Mouse (Mus musculus) kidney, adult 2 months (tissue): Measurements from ENCODE around the gene Gdpd5. TPM values are rescaled to one million over a fixed set of nuclear protein-coding genes. Genes with fewer than 3 reads are reported as not detected.
A peak's percentile ranks its signal among the peaks of the same experiment; 100 is the strongest.

Experiments used
- DNase-seq: peaks from one replicate; pipeline ENCODE4 v3.0.0; 2021
- H3K27ac ChIP-seq: fragments of 200-500 bp; 2 replicates; pipeline ENCODE4 v1.5.1; 2012; ENCODE audit warnings: low read depth, low read length, control low read depth, inconsistent platforms; ENCODE audit not compliant: insufficient read depth
- H3K27me3 ChIP-seq: fragments of 200-500 bp; replicated peaks from 2 replicates; pipeline ENCODE4 v1.6.1; 2012; ENCODE audit warnings: mild to moderate bottlenecking, moderate library complexity, low read length, inconsistent platforms; ENCODE audit not compliant: control insufficient read depth, insufficient read depth
- H3K36me3 ChIP-seq: fragments of 200-500 bp; 2 replicates; pipeline ENCODE4 v1.6.1; 2012; ENCODE audit warnings: mild to moderate bottlenecking, moderate library complexity, low read length, inconsistent platforms; ENCODE audit not compliant: control insufficient read depth, insufficient read depth
- H3K4me1 ChIP-seq: fragments of 200-500 bp; 2 replicates; pipeline ENCODE4 v1.6.1; 2011; ENCODE audit warnings: low read length; ENCODE audit not compliant: control insufficient read depth, insufficient read depth
- H3K4me3 ChIP-seq: fragments of 200-500 bp; 2 replicates; pipeline ENCODE4 v1.5.1; 2011; ENCODE audit warnings: mild to moderate bottlenecking, low read depth, low read length, control low read depth; ENCODE audit not compliant: insufficient read depth
- CTCF ChIP-seq: fragments of 200-500 bp; conservative IDR thresholded peaks from 2 replicates; pipeline ENCODE4 v1.5.1; 2011; ENCODE audit warnings: low read depth, mild to moderate bottlenecking, control low read depth, low read length, moderate library complexity, mixed read lengths; ENCODE audit not compliant: insufficient read depth, insufficient read length
- POLR2A ChIP-seq: fragments of 200-500 bp; IDR thresholded peaks from one replicate; pipeline ENCODE4 v1.6.1; 2011; ENCODE audit warnings: low read depth, low read length, control low read depth
- WGBS: fragments of 180-500 bp; shearing (Covaris S2); methylation state at CpG from one replicate; pipeline ENCODE4 v1.1.7; 2018; 5-methylcytosine and 5-hydroxymethylcytosine counted together
- polyA plus RNA-seq: library from polyadenylated mRNA; depleted of rRNA; stranded (reverse); fragments of >200 nt; gene quantifications from 2 replicates; pipeline ENCODE4 v1.2.3, GENCODE M21; 2012

The Gdpd5 gene
- polyA plus RNA-seq, 1 experiment: 10.4 TPM

GRCm38 (mm10) chr7:99409441-99410222, 28.4 kb downstream of the Gdpd5 start:
- WGBS: 85% methylated on average over 8 of the region's 8 CpGs
- Histone ChIP-seq H3K27me3 (no peaks in the 10 kb centered on the region), H3K4me3 (no peak overlapping the region), H3K27ac (no peak overlapping the region), H3K4me1 (no peaks in the 10 kb centered on the region), H3K36me3 (no peaks in the 10 kb centered on the region)
- TF ChIP-seq POLR2A (no peak), CTCF (no peak)
- no peak for DNase-seq

- Histone ChIP-seq H3K27ac (no peak overlapping the region), H3K4me3 (no peak overlapping the region), H3K36me3 (no peaks in the 10 kb centered on the region), H3K4me1 (no peaks in the 10 kb centered on the region), H3K27me3 (no peaks in the 10 kb centered on the region)
- peak; percentile 17 for DNase-seq
- TF ChIP-seq POLR2A: no peak
- no peak for TF ChIP-seq CTCF
- 77% methylated on average over 9 of the region's 9 CpGs for WGBS
Observed at GRCm38 (mm10) chr7:99410315-99410714, 29.1 kb downstream of the Gdpd5 start.

- WGBS: 53% methylated on average over 6 of the region's 6 CpGs
- H3K27ac ChIP-seq: no peak overlapping the region
- DNase-seq: no peak
Observed at GRCm38 (mm10) chr7:99411047-99411779, 30.0 kb downstream of the Gdpd5 start.

GRCm38 (mm10) chr7:99415045-99415444, 33.8 kb downstream of the Gdpd5 start:
- 59% methylated on average over 4 of the region's 4 CpGs for WGBS
- Histone ChIP-seq H3K27me3 (no peaks in the 10 kb centered on the region), H3K4me1 (no peaks in the 10 kb centered on the region), H3K36me3 (no peaks in the 10 kb centered on the region), H3K4me3 (no peak overlapping the region), H3K27ac (no peak overlapping the region)
- no peak for TF ChIP-seq POLR2A
- no peak for TF ChIP-seq CTCF
- DNase-seq: no peak

More at GRCm38 (mm10) chr7:99411047-99411779, 30.0 kb downstream of the Gdpd5 start:
- H3K27me3 ChIP-seq: no peaks in the 10 kb centered on the region
- no peaks in the 10 kb centered on the region for H3K4me1 ChIP-seq
- no peak for TF ChIP-seq CTCF
- no peak for TF ChIP-seq POLR2A
- no peaks in the 10 kb centered on the region for H3K36me3 ChIP-seq
- H3K4me3 ChIP-seq: no peak overlapping the region

- no peak for TF ChIP-seq CTCF
- no peak for TF ChIP-seq POLR2A
- Histone ChIP-seq H3K36me3 (no peaks in the 10 kb centered on the region), H3K27me3 (no peaks in the 10 kb centered on the region), H3K4me1 (peaks cover 10% of the 10 kb centered on the region; the same call in 1 of the 2 replicates), H3K27ac (no peak overlapping the region), H3K4me3 (no peak overlapping the region)
- 64% methylated on average over 3 of the region's 3 CpGs for WGBS
- no peak for DNase-seq
Observed at GRCm38 (mm10) chr7:99419311-99419710, 38.1 kb downstream of the Gdpd5 start.

- DNase-seq: peak; percentile 84
- no peaks in the 10 kb centered on the region for H3K27me3 ChIP-seq
- TF ChIP-seq POLR2A: no peak
- no peak for TF ChIP-seq CTCF
- H3K36me3 ChIP-seq: no peaks in the 10 kb centered on the region
- 50% methylated on average over 6 of the region's 6 CpGs for WGBS
- H3K27ac ChIP-seq: peak overlapping the region; percentile 33; the same call in 1 of the 2 replicates
- no peak overlapping the region for H3K4me3 ChIP-seq
- peaks cover 10% of the 10 kb centered on the region; the same call in 1 of the 2 replicates for H3K4me1 ChIP-seq
Observed at GRCm38 (mm10) chr7:99421006-99421405, 39.8 kb downstream of the Gdpd5 start.
